In genomic region chr2:35582341-35582941, GRCm38 (mm10) we compare ENCODE assay signal across 7 mouse cellular contexts. TPM values are rescaled to one million over a fixed set of nuclear protein-coding genes. Genes with fewer than 3 reads are reported as not detected.
DNase-seq lines count a peak whose midpoint lies in the region; ATAC-seq lines count a peak whose summit lies in the region.

No protein-coding gene starts in this region.

- no peak overlapping the region for H3K27ac ChIP-seq in hindbrain, embryonic 16.5 days (ENCODE audit: low read depth, low read length)
- H3K27ac ChIP-seq in midbrain, embryonic 10.5 days (replicated peaks) = peak overlapping the region; percentile 81
- peak overlapping the region; percentile 92 for H3K27ac ChIP-seq in stomach, embryonic 15.5 days

- H3K9me3 ChIP-seq in hindbrain, embryonic 16.5 days (ENCODE audit: control insufficient read depth, low read length) = no peaks in the 10 kb centered on the region
- no peaks in the 10 kb centered on the region for H3K9me3 ChIP-seq in midbrain, embryonic 10.5 days (replicated peaks)
- H3K9me3 ChIP-seq in stomach, embryonic 15.5 days = no peaks in the 10 kb centered on the region

- H3K4me2 ChIP-seq in hindbrain, embryonic 16.5 days (ENCODE audit: low read length) = peak overlapping the region; percentile 93
- peak overlapping the region; percentile 97 for H3K4me2 ChIP-seq in stomach, embryonic 15.5 days

- peak overlapping the region; percentile 49 for H3K4me3 ChIP-seq in hindbrain, embryonic 16.5 days (ENCODE audit: low read length)
- H3K4me3 ChIP-seq in midbrain, embryonic 10.5 days = peak overlapping the region; percentile 67
- peak overlapping the region; percentile 56 for H3K4me3 ChIP-seq in stomach, embryonic 15.5 days (replicated peaks)

- intact Hi-C loops in left cerebral cortex, postnatal 36 days (cut with DNase I) = no loop called here

- H3K36me3 ChIP-seq in hindbrain, embryonic 16.5 days (ENCODE audit: control insufficient read depth, insufficient read depth, low read length) = no peaks in the 10 kb centered on the region
- H3K36me3 ChIP-seq in midbrain, embryonic 10.5 days = no peaks in the 10 kb centered on the region
- no peaks in the 10 kb centered on the region for H3K36me3 ChIP-seq in stomach, embryonic 15.5 days

- peak overlapping the region; percentile 61 for H3K9ac ChIP-seq in hindbrain, embryonic 16.5 days (ENCODE audit: low read depth, low read length)
- H3K9ac ChIP-seq in stomach, embryonic 15.5 days = peak overlapping the region; percentile 52

- peaks cover 24% of the 10 kb centered on the region for H3K27me3 ChIP-seq in hindbrain, embryonic 16.5 days (replicated peaks; ENCODE audit: control insufficient read depth, insufficient read depth, low read length)
- H3K27me3 ChIP-seq in midbrain, embryonic 10.5 days (ENCODE audit: low read depth, poor library complexity, severe bottlenecking) = peaks cover 99% of the 10 kb centered on the region
- H3K27me3 ChIP-seq in stomach, embryonic 15.5 days (replicated peaks) = peaks cover 4% of the 10 kb centered on the region; the same call in 1 of the 2 replicates

- peak; percentile 80 for DNase-seq in adrenal gland, postnatal 10 days
- DNase-seq in cerebellum, postnatal 14 days = peak; percentile 78 to 82
- DNase-seq in gastrocnemius, adult 8-10 months (ENCODE audit: low spot score in 2 of 2) = peak; percentile 76 to 86
- peak; percentile 38 to 51 for DNase-seq in left cerebral cortex, postnatal 36 days (ENCODE audit: low spot score in 2 of 2)
- peak; percentile 66 for DNase-seq in midbrain, embryonic 10.5 days (ENCODE audit: low spot score)

- peaks cover 18% of the 10 kb centered on the region for H3K4me1 ChIP-seq in hindbrain, embryonic 16.5 days (ENCODE audit: control insufficient read depth, insufficient read depth, low read depth, low read length)
- H3K4me1 ChIP-seq in midbrain, embryonic 10.5 days = peaks cover 46% of the 10 kb centered on the region
- peaks cover 40% of the 10 kb centered on the region for H3K4me1 ChIP-seq in stomach, embryonic 15.5 days

- WGBS in hindbrain, embryonic 16.5 days = under 1% methylated on average over 23 of the region's 46 CpGs
- WGBS in midbrain, embryonic 10.5 days = under 1% methylated on average over 39 of the region's 46 CpGs
- WGBS in stomach, embryonic 15.5 days = under 1% methylated on average over 45 of the region's 46 CpGs

- ATAC-seq in hindbrain, embryonic 16.5 days = peak; percentile 43
- peak; percentile 58 for ATAC-seq in stomach, embryonic 15.5 days (ENCODE audit: insufficient read depth, low FRiP score, low read depth)

RNA-seq across cellular contexts. Expression of gene Dab2ip, which starts 24.4 kb away (rescaled TPM):
- total RNA-seq in adrenal gland, postnatal 10 days (2021) = 10 to 100 TPM; 55.2 to 69.6 TPM
- total RNA-seq in gastrocnemius, adult 8-10 months (2022) = 10 to 100 TPM; 38.2 to 71.8 (median 40.3) TPM
- polyA plus RNA-seq in hindbrain, embryonic 16.5 days (2015; fragmentation: Nextera tagmentation; extraction: Ambion mirVana) = 27.6 and 33.9 TPM in 2 replicates
- total RNA-seq in left cerebral cortex, postnatal 36 days (2021) = 100 to 1,000 TPM; 144 to 156 TPM
- 19.7 and 24.7 TPM in 2 replicates for polyA plus RNA-seq in midbrain, embryonic 10.5 days (2016; fragmentation: Nextera tagmentation; extraction: Ambion mirVana)
- 60.0 and 62.5 TPM in 2 replicates for polyA plus RNA-seq in stomach, embryonic 15.5 days (2015; fragmentation: Nextera tagmentation; extraction: Ambion mirVana)
